ENCODE assay signal across 14 mouse cellular contexts in genomic region chr6:89421503-89421902, GRCm38 (mm10). TPM values are rescaled to one million over a fixed set of nuclear protein-coding genes. Genes with fewer than 3 reads are reported as not detected.
DNase-seq lines count a peak whose midpoint lies in the region; TF ChIP-seq lines count a peak whose summit lies in the region.
"Had no signal": no experiment of that assay in that cellular context is flagged by ENCODE, and none has a peak within 500 bp of the region (broad histone marks: within the 10 kb centered on the region; RNA-seq: fewer than 3 reads in every experiment).

No protein-coding gene starts in this region.

- no peak for TF ChIP-seq CTCF in lung, adult 2 months (IDR thresholded peaks at IDR 0.05; ENCODE audit: insufficient read depth, low read length)
- no peak for TF ChIP-seq CTCF in bone marrow, adult 2 months (IDR thresholded peaks at IDR 0.05; ENCODE audit: control insufficient read depth, insufficient read depth, low read length)

- H3K79me2 ChIP-seq in myocyte (ENCODE audit: control insufficient read depth, insufficient read depth) = no peaks in the 10 kb centered on the region

- H3K27me3 ChIP-seq in myocyte (ENCODE audit: control insufficient read depth, insufficient read depth, insufficient read length) = no peaks in the 10 kb centered on the region
- H3K27me3 ChIP-seq: embryonic facial prominence, embryonic 12.5 days; hindbrain, embryonic 12.5 days; limb, embryonic 12.5 days; Patski had no signal

- 76% methylated on average over 6 of the region's 6 CpGs for WGBS in lung, adult 2 months
- WGBS in bone marrow, adult 2 months = 15% methylated on average over 6 of the region's 6 CpGs

- H3K36me3 ChIP-seq in myocyte (ENCODE audit: control insufficient read depth, insufficient read depth) = no peaks in the 10 kb centered on the region
- H3K36me3 ChIP-seq: embryonic facial prominence, embryonic 12.5 days; hindbrain, embryonic 12.5 days; limb, embryonic 12.5 days had no signal

- peak overlapping the region; percentile 57; the same call in 1 of the 2 replicates for H3K27ac ChIP-seq in bone marrow, adult 2 months (ENCODE audit: control insufficient read depth, insufficient read depth, low read depth, low read length, poor library complexity)
- H3K27ac ChIP-seq: embryonic facial prominence, embryonic 12.5 days; hindbrain, embryonic 12.5 days; limb, embryonic 12.5 days had no signal

- no peak overlapping the region for H3ac ChIP-seq in myocyte (ENCODE audit: control insufficient read depth, insufficient read length)

- no peak for TF ChIP-seq POLR2A in lung, adult 2 months (IDR thresholded peaks at IDR 0.05; ENCODE audit: borderline replicate concordance, extremely low read depth, low read depth, low read length)
- TF ChIP-seq POLR2A in bone marrow, adult 2 months (IDR thresholded peaks at IDR 0.05; ENCODE audit: borderline replicate concordance, control insufficient read depth, low read depth, low read length) = no peak
- TF ChIP-seq POLR2A in myocyte (IDR thresholded peaks at IDR 0.05; ENCODE audit: insufficient read length, low read depth) = no peak

- peaks cover 19% of the 10 kb centered on the region for H3K4me1 ChIP-seq in lung, adult 2 months (ENCODE audit: control insufficient read depth, insufficient read depth, low read length)
- H3K4me1 ChIP-seq in bone marrow, adult 2 months (ENCODE audit: control insufficient read depth, insufficient read depth, low read length) = peaks cover 4% of the 10 kb centered on the region
- H3K4me1 ChIP-seq: embryonic facial prominence, embryonic 12.5 days; limb, embryonic 12.5 days had no signal

- peak overlapping the region; percentile 28 for H3K4me2 ChIP-seq in myocyte (ENCODE audit: low read depth)
- H3K4me2 ChIP-seq: embryonic facial prominence, embryonic 12.5 days; hindbrain, embryonic 12.5 days; limb, embryonic 12.5 days had no signal

- DNase-seq in lung, adult 18-20 months = peak; percentile 41 to 56
- DNase-seq in lung, adult 2 months = no peak
- DNase-seq in thymus, postnatal 36 days = peak; percentile 3 to 8
- DNase-seq in frontal cortex, postnatal 14 days (ENCODE audit: low spot score in 2 of 2) = no peak
- DNase-seq in left cerebral cortex, postnatal 14 days (ENCODE audit: low spot score in 2 of 2) = no peak
- no peak for DNase-seq in kidney, postnatal 4 days
- DNase-seq: gastrocnemius, adult 2 months; midbrain, embryonic 14.5 days had no signal

- intact Hi-C loops in left cerebral cortex, postnatal 14 days (cut with DNase I) = no loop called here

- no peak overlapping the region for H3K4me3 ChIP-seq in lung, adult 2 months (replicated peaks; ENCODE audit: extremely low read depth, low read depth, low read length)
- H3K4me3 ChIP-seq in bone marrow, adult 2 months (replicated peaks; ENCODE audit: control insufficient read depth, low read depth, low read length) = no peak overlapping the region
- no peak overlapping the region for H3K4me3 ChIP-seq in myocyte
- H3K4me3 ChIP-seq: embryonic facial prominence, embryonic 12.5 days; gastrocnemius, adult 2 months; hindbrain, embryonic 12.5 days; limb, embryonic 12.5 days had no signal

TF ChIP-seq in myocyte, 11 proteins besides CTCF, POLR2A, EP300 and RAD21:
- TF ChIP-seq POLR2AphosphoS2 (IDR thresholded peaks at IDR 0.05; ENCODE audit: insufficient read length, low read depth) = no peak
- no peak for TF ChIP-seq CEBPB (IDR thresholded peaks at IDR 0.05; ENCODE audit: insufficient read depth, poor library complexity, severe bottlenecking)
- peak in 1 of 3 experiments; percentile 3 for TF ChIP-seq MYOG (IDR thresholded peaks at IDR 0.05; ENCODE audit: control insufficient read depth in 1 of 3, insufficient read depth in 1 of 3, insufficient read length in 2 of 3, low read depth in 2 of 3)

RNA-seq across cellular contexts. Expression of gene Plxna1, which starts 59.1 kb away (rescaled TPM):
- 153 and 189 TPM in 2 replicates for polyA plus RNA-seq in lung, adult 2 months (2012; rRNA removed)
- 3.2 and 4.4 TPM in 2 replicates for polyA plus RNA-seq in bone marrow, adult 2 months (2011; ENCODE audit: insufficient read depth, insufficient read length, low replicate concordance, missing spikeins)
- 64.4 TPM for polyA plus RNA-seq in myocyte (2012; fragmentation: generic; extraction: Trizol)
- total RNA-seq in left cerebral cortex, postnatal 14 days (2021) = 100 to 1,000 TPM in 1 of 2 experiments, 10 to 100 TPM in 1; 94.4 to 107 TPM

Comparison
In these comparisons a context has a peak if more than half of its experiments do, and no peak if none do; other contexts are left out.
1. DNase-seq: peak in lung, adult 18-20 months (2 of 2) and thymus, postnatal 36 days (2 of 2); none in lung, adult 2 months (single experiment), frontal cortex, postnatal 14 days (0 of 2), left cerebral cortex, postnatal 14 days (0 of 2) and kidney, postnatal 4 days (0 of 2).
2. RNA of gene Plxna1, which starts 59.1 kb away (polyA plus RNA-seq): 153 to 189 TPM in lung, adult 2 months and 64.4 TPM in myocyte (single experiment); 3.2 to 4.4 TPM in bone marrow, adult 2 months; every median in the first group is over 10 times any median in the second.